Mouse (Mus musculus): ENCODE results near the gene Nup160. TPM values are rescaled to one million over a fixed set of nuclear protein-coding genes. Genes with fewer than 3 reads are reported as not detected.

Gene Nup160
- polyA plus RNA-seq, 2 experiments, result 19.9 to 32.4 TPM

GRCm38 (mm10) chr2:90754188-90754587 lies 77.2 kb downstream of the Nup160 start:
- Histone ChIP-seq H3K27me3 (ENCODE audit: control insufficient read depth, insufficient read depth, low read length) (no peaks in the 10 kb centered on the region), H3K4me1 (replicated peaks; ENCODE audit: control insufficient read depth in 2 of 2, insufficient read depth in 2 of 2, low read length in 1 of 2) (peaks cover 0 to 5% of the 10 kb centered on the region in 2 experiments; a peak in 2 of 4 replicates), H3K9me3 (ENCODE audit: control insufficient read depth, low read length) (no peaks in the 10 kb centered on the region), H3K27ac (no peak overlapping the region), H3K9ac (replicated peaks) (no peak overlapping the region), H3K4me3 (ENCODE audit: insufficient read depth in 1 of 2, low read depth in 2 of 2, low read length in 2 of 2) (no peak overlapping the region), H3K36me3 (replicated peaks; ENCODE audit: control insufficient read depth, insufficient read depth, low read depth) (peaks cover 76% of the 10 kb centered on the region), H3K4me2 (ENCODE audit: low read depth) (no peak overlapping the region)
- TF ChIP-seq EP300 (IDR thresholded peaks at IDR 0.05; ENCODE audit: low read depth), result no peak
- TF ChIP-seq CTCF (IDR thresholded peaks at IDR 0.05; ENCODE audit: low read depth), result no peak
- DNase-seq (ENCODE audit: low read depth in 3 of 3, low spot score in 3 of 3) (no peak), ATAC-seq (ENCODE audit: insufficient read depth) (no peak)
- 83% methylated on average over 3 of the region's 3 CpGs for WGBS (ENCODE audit: insufficient replicate concordance)

- Histone ChIP-seq H3K4me3 (ENCODE audit: insufficient read depth in 1 of 2, low read depth in 2 of 2, low read length in 2 of 2) (no peak overlapping the region), H3K27ac (no peak overlapping the region), H3K27me3 (ENCODE audit: control insufficient read depth, insufficient read depth, low read length) (no peaks in the 10 kb centered on the region), H3K9ac (replicated peaks) (no peak overlapping the region), H3K9me3 (ENCODE audit: control insufficient read depth, low read length) (no peaks in the 10 kb centered on the region), H3K4me2 (ENCODE audit: low read depth) (no peak overlapping the region), H3K36me3 (replicated peaks; ENCODE audit: control insufficient read depth, insufficient read depth, low read depth) (peaks cover 83% of the 10 kb centered on the region), H3K4me1 (replicated peaks; ENCODE audit: control insufficient read depth in 2 of 2, insufficient read depth in 2 of 2, low read length in 1 of 2) (no peaks in the 10 kb centered on the region)
- DNase-seq (ENCODE audit: low read depth in 3 of 3, low spot score in 3 of 3), result no peak
- 77% methylated on average over 3 of the region's 3 CpGs for WGBS (ENCODE audit: insufficient replicate concordance)
- TF ChIP-seq CTCF (IDR thresholded peaks at IDR 0.05; ENCODE audit: low read depth) (no peak), EP300 (IDR thresholded peaks at IDR 0.05; ENCODE audit: low read depth) (no peak)
- no peak for ATAC-seq (ENCODE audit: insufficient read depth)
Observed at GRCm38 (mm10) chr2:90765123-90765522, 88.1 kb downstream of the Nup160 start.

GRCm38 (mm10) chr2:90781323-90781722 lies 104.3 kb downstream of the Nup160 start:
- Histone ChIP-seq H3K4me2 (ENCODE audit: low read depth) (no peak overlapping the region), H3K27me3 (ENCODE audit: control insufficient read depth, insufficient read depth, low read length) (peaks cover 21% of the 10 kb centered on the region), H3K9me3 (ENCODE audit: control insufficient read depth, low read length) (no peaks in the 10 kb centered on the region), H3K4me3 (ENCODE audit: insufficient read depth in 1 of 2, low read depth in 2 of 2, low read length in 2 of 2) (no peak overlapping the region), H3K27ac (no peak overlapping the region), H3K36me3 (replicated peaks; ENCODE audit: control insufficient read depth, insufficient read depth, low read depth) (peaks cover 46% of the 10 kb centered on the region), H3K9ac (replicated peaks) (no peak overlapping the region), H3K4me1 (replicated peaks; ENCODE audit: control insufficient read depth in 2 of 2, insufficient read depth in 2 of 2, low read length in 1 of 2) (0 out of 4 replicates have a peak, but pooled peaks cover 0 to 2% of the 10 kb centered on the region in 2 experiments)
- WGBS (ENCODE audit: insufficient replicate concordance), result 38% methylated on average over 3 of the region's 3 CpGs
- ATAC-seq (ENCODE audit: insufficient read depth), result no peak
- DNase-seq (ENCODE audit: low read depth in 3 of 3, low spot score in 3 of 3), result no peak
- TF ChIP-seq CTCF (IDR thresholded peaks at IDR 0.05; ENCODE audit: low read depth) (no peak), EP300 (IDR thresholded peaks at IDR 0.05; ENCODE audit: low read depth) (no peak)

- Histone ChIP-seq H3K36me3 (replicated peaks; ENCODE audit: control insufficient read depth, insufficient read depth, low read depth) (peaks cover 40% of the 10 kb centered on the region), H3K4me3 (ENCODE audit: insufficient read depth in 1 of 2, low read depth in 2 of 2, low read length in 2 of 2) (no peak overlapping the region), H3K27me3 (ENCODE audit: control insufficient read depth, insufficient read depth, low read length) (peaks cover 21% of the 10 kb centered on the region), H3K4me2 (ENCODE audit: low read depth) (no peak overlapping the region), H3K9ac (replicated peaks) (no peak overlapping the region), H3K9me3 (ENCODE audit: control insufficient read depth, low read length) (no peaks in the 10 kb centered on the region), H3K4me1 (replicated peaks; ENCODE audit: control insufficient read depth in 2 of 2, insufficient read depth in 2 of 2, low read length in 1 of 2) (0 out of 4 replicates have a peak, but pooled peaks cover 0 to 2% of the 10 kb centered on the region in 2 experiments), H3K27ac (no peak overlapping the region)
- TF ChIP-seq EP300 (IDR thresholded peaks at IDR 0.05; ENCODE audit: low read depth) (no peak), CTCF (IDR thresholded peaks at IDR 0.05; ENCODE audit: low read depth) (no peak)
- WGBS (ENCODE audit: insufficient replicate concordance), result 43% methylated on average over 2 of the region's 2 CpGs
- DNase-seq (ENCODE audit: low read depth in 3 of 3, low spot score in 3 of 3) (no peak), ATAC-seq (ENCODE audit: insufficient read depth) (no peak)
Observed at GRCm38 (mm10) chr2:90781938-90782337, 104.9 kb downstream of the Nup160 start.

- ATAC-seq (ENCODE audit: insufficient read depth), result no peak
Observed at GRCm38 (mm10) chr2:90782458-90782857, 105.4 kb downstream of the Nup160 start, which contains the start of gene Agbl2. Agbl2 (plus strand) TSS chr2:90782727.

More at GRCm38 (mm10) chr2:90782458-90782857, 105.4 kb downstream of the Nup160 start, which contains the start of gene Agbl2:
- peaks cover 21% of the 10 kb centered on the region for H3K27me3 ChIP-seq (ENCODE audit: control insufficient read depth, insufficient read depth, low read length)
- no peak for DNase-seq (ENCODE audit: low read depth in 3 of 3, low spot score in 3 of 3)
- peaks cover 36% of the 10 kb centered on the region for H3K36me3 ChIP-seq (replicated peaks; ENCODE audit: control insufficient read depth, insufficient read depth, low read depth)
- 7% methylated on average over 11 of the region's 11 CpGs for WGBS (ENCODE audit: insufficient replicate concordance)
- H3K4me3 ChIP-seq (ENCODE audit: insufficient read depth in 1 of 2, low read depth in 2 of 2, low read length in 2 of 2), result peak within 1 kb of the TSS; percentile 11 to 41
- 0 out of 4 replicates have a peak, but pooled peaks cover 0 to 2% of the 10 kb centered on the region in 2 experiments for H3K4me1 ChIP-seq (replicated peaks; ENCODE audit: control insufficient read depth in 2 of 2, insufficient read depth in 2 of 2, low read length in 1 of 2)
- H3K4me2 ChIP-seq (ENCODE audit: low read depth), result peak within 1 kb of the TSS; percentile 62
- H3K27ac ChIP-seq, result no peak within 1 kb of the TSS
- H3K9me3 ChIP-seq (ENCODE audit: control insufficient read depth, low read length), result no peaks in the 10 kb centered on the region
- no peak within 1 kb of the TSS for H3K9ac ChIP-seq (replicated peaks)
- TF ChIP-seq CTCF (IDR thresholded peaks at IDR 0.05; ENCODE audit: low read depth), result no peak
- no peak for TF ChIP-seq EP300 (IDR thresholded peaks at IDR 0.05; ENCODE audit: low read depth)
